Mouse (Mus musculus): ENCODE results near the gene Mepce. TPM values are rescaled to one million over a fixed set of nuclear protein-coding genes. Genes with fewer than 3 reads are reported as not detected.

The Mepce gene
- total and polyA plus RNA-seq, 2 experiments from 2014 or later, result 5.0 to 18.0 TPM

GRCm38 (mm10) chr5:137766270-137766669 is 21.2 kb downstream of the Mepce start:
- no peak overlapping the region for H3K9ac ChIP-seq (replicated peaks; ENCODE audit: low read depth, low read length)
- ATAC-seq (ENCODE audit: insufficient read depth, low read depth) (no peak), DNase-seq (ENCODE audit: low spot score) (no peak)
- H3K36me3 ChIP-seq (replicated peaks; ENCODE audit: control insufficient read depth, insufficient read depth, low read length), result no peaks in the 10 kb centered on the region
- H3K27me3 ChIP-seq (ENCODE audit: control insufficient read depth, insufficient read depth, low read length), result no peaks in the 10 kb centered on the region
- no peak overlapping the region for H3K4me3 ChIP-seq (ENCODE audit: low read depth, low read length)
- TF ChIP-seq EP300 (IDR thresholded peaks at IDR 0.05; ENCODE audit: low read depth) (no peak), CTCF (IDR thresholded peaks at IDR 0.05; ENCODE audit: low read depth) (peak; percentile 43)
- 63% methylated on average over 3 of the region's 3 CpGs for WGBS
- no peaks in the 10 kb centered on the region for H3K9me3 ChIP-seq (replicated peaks; ENCODE audit: control insufficient read depth, low read length)
- H3K4me2 ChIP-seq (ENCODE audit: low read depth, low read length), result no peak overlapping the region
- H3K27ac ChIP-seq (ENCODE audit: low read depth), result no peak overlapping the region
- H3K4me1 ChIP-seq (ENCODE audit: control insufficient read depth, insufficient read depth), result no peaks in the 10 kb centered on the region

- DNase-seq (ENCODE audit: low spot score) (no peak), ATAC-seq (ENCODE audit: insufficient read depth, low read depth) (no peak)
- Histone ChIP-seq H3K36me3 (replicated peaks; ENCODE audit: control insufficient read depth, insufficient read depth, low read length) (no peaks in the 10 kb centered on the region), H3K4me2 (ENCODE audit: low read depth, low read length) (no peak overlapping the region), H3K9ac (replicated peaks; ENCODE audit: low read depth, low read length) (no peak overlapping the region), H3K27me3 (ENCODE audit: control insufficient read depth, insufficient read depth, low read length) (no peaks in the 10 kb centered on the region), H3K27ac (ENCODE audit: low read depth) (no peak overlapping the region), H3K9me3 (replicated peaks; ENCODE audit: control insufficient read depth, low read length) (no peaks in the 10 kb centered on the region), H3K4me3 (ENCODE audit: low read depth, low read length) (no peak overlapping the region), H3K4me1 (ENCODE audit: control insufficient read depth, insufficient read depth) (0 out of 2 replicates have a peak, but pooled peaks cover 4% of the 10 kb centered on the region)
- WGBS, result 60% methylated on average over 9 of the region's 9 CpGs
- no peak for TF ChIP-seq EP300 (IDR thresholded peaks at IDR 0.05; ENCODE audit: low read depth)
- TF ChIP-seq CTCF (IDR thresholded peaks at IDR 0.05; ENCODE audit: low read depth), result no peak
Observed at GRCm38 (mm10) chr5:137764609-137765340, 22.7 kb downstream of the Mepce start.

- Histone ChIP-seq H3K27me3 (ENCODE audit: control insufficient read depth, insufficient read depth, low read length) (no peaks in the 10 kb centered on the region), H3K4me1 (ENCODE audit: control insufficient read depth, insufficient read depth) (peaks cover 31% of the 10 kb centered on the region), H3K27ac (ENCODE audit: low read depth) (peak overlapping the region; percentile 62), H3K36me3 (replicated peaks; ENCODE audit: control insufficient read depth, insufficient read depth, low read length) (peaks cover 35% of the 10 kb centered on the region), H3K4me3 (ENCODE audit: low read depth, low read length) (no peak overlapping the region), H3K4me2 (ENCODE audit: low read depth, low read length) (no peak overlapping the region), H3K9me3 (replicated peaks; ENCODE audit: control insufficient read depth, low read length) (no peaks in the 10 kb centered on the region), H3K9ac (replicated peaks; ENCODE audit: low read depth, low read length) (no peak overlapping the region)
- ATAC-seq (ENCODE audit: insufficient read depth, low read depth) (peak; percentile 75), DNase-seq (ENCODE audit: low spot score) (peak; percentile 86)
- 33% methylated on average over 4 of the region's 4 CpGs for WGBS
- TF ChIP-seq CTCF (IDR thresholded peaks at IDR 0.05; ENCODE audit: low read depth) (peak; percentile 87), EP300 (IDR thresholded peaks at IDR 0.05; ENCODE audit: low read depth) (no peak; the same call in 1 of the 2 replicates)
Observed at GRCm38 (mm10) chr5:137759971-137760412, 27.5 kb downstream of the Mepce start.

GRCm38 (mm10) chr5:137758921-137759534 is 28.4 kb downstream of the Mepce start:
- Histone ChIP-seq H3K27me3 (ENCODE audit: control insufficient read depth, insufficient read depth, low read length) (no peaks in the 10 kb centered on the region), H3K4me2 (ENCODE audit: low read depth, low read length) (no peak overlapping the region), H3K36me3 (replicated peaks; ENCODE audit: control insufficient read depth, insufficient read depth, low read length) (peaks cover 39% of the 10 kb centered on the region), H3K4me1 (ENCODE audit: control insufficient read depth, insufficient read depth) (peaks cover 36% of the 10 kb centered on the region), H3K9ac (replicated peaks; ENCODE audit: low read depth, low read length) (no peak overlapping the region), H3K4me3 (ENCODE audit: low read depth, low read length) (no peak overlapping the region), H3K27ac (ENCODE audit: low read depth) (0 out of 2 replicates have a peak overlapping the region, but pooled peaks have one; percentile 62), H3K9me3 (replicated peaks; ENCODE audit: control insufficient read depth, low read length) (no peaks in the 10 kb centered on the region)
- 90% methylated on average over 19 of the region's 19 CpGs for WGBS
- ATAC-seq (ENCODE audit: insufficient read depth, low read depth), result no peak
- DNase-seq (ENCODE audit: low spot score), result no peak
- TF ChIP-seq EP300 (IDR thresholded peaks at IDR 0.05; ENCODE audit: low read depth) (no peak), CTCF (IDR thresholded peaks at IDR 0.05; ENCODE audit: low read depth) (no peak)

- H3K27me3 ChIP-seq (ENCODE audit: control insufficient read depth, insufficient read depth, low read length), result no peaks in the 10 kb centered on the region
Observed at GRCm38 (mm10) chr5:137757887-137758286, 29.6 kb downstream of the Mepce start.

More at GRCm38 (mm10) chr5:137757887-137758286, 29.6 kb downstream of the Mepce start:
- Histone ChIP-seq H3K27ac (ENCODE audit: low read depth) (peak overlapping the region; percentile 73), H3K4me2 (ENCODE audit: low read depth, low read length) (peak overlapping the region; percentile 21; the same call in 1 of the 2 replicates), H3K4me1 (ENCODE audit: control insufficient read depth, insufficient read depth) (peaks cover 47% of the 10 kb centered on the region), H3K4me3 (ENCODE audit: low read depth, low read length) (no peak overlapping the region), H3K9me3 (replicated peaks; ENCODE audit: control insufficient read depth, low read length) (no peaks in the 10 kb centered on the region), H3K9ac (replicated peaks; ENCODE audit: low read depth, low read length) (no peak overlapping the region), H3K36me3 (replicated peaks; ENCODE audit: control insufficient read depth, insufficient read depth, low read length) (peaks cover 46% of the 10 kb centered on the region)
- TF ChIP-seq EP300 (IDR thresholded peaks at IDR 0.05; ENCODE audit: low read depth) (no peak), CTCF (IDR thresholded peaks at IDR 0.05; ENCODE audit: low read depth) (no peak)
- ATAC-seq (ENCODE audit: insufficient read depth, low read depth) (peak; percentile 82), DNase-seq (ENCODE audit: low spot score) (peak; percentile 60)
- 36% methylated on average over 6 of the region's 6 CpGs for WGBS
